Mouse (Mus musculus) thymus, postnatal 0 days (tissue): ENCODE data around the gene Otc. TPM values are rescaled to one million over a fixed set of nuclear protein-coding genes. Genes with fewer than 3 reads are reported as not detected.

Experiments used
- DNase-seq: peaks from one replicate; pipeline ENCODE4 v3.0.0-alpha.2; 2015; ENCODE audit warnings: low spot score
- polyA plus RNA-seq: library from polyadenylated mRNA; unstranded; fragments of >200 nt; fragmentation: Nextera tagmentation; extraction: Ambion mirVana; gene quantifications from 2 replicates; pipeline ENCODE4 v1.2.1, GENCODE M21; 2015

Otc gene
- polyA plus RNA-seq: not detected in 2 replicates

GRCm38 (mm10) chrX:10251852-10252504 lies at the start of gene Otc:
TSS of gene Otc (plus strand) at chrX:10252305.
- DNase-seq: no peak

GRCm38 (mm10) chrX:10205937-10206336 lies 46.2 kb upstream of the Otc start:
- DNase-seq: no peak

- peak; percentile 55 for DNase-seq
Measured at GRCm38 (mm10) chrX:10215972-10216371, 36.1 kb upstream of the Otc start.

GRCm38 (mm10) chrX:10216410-10216949 lies 35.6 kb upstream of the Otc start, which contains the start of gene Rpgr:
TSS of gene Rpgr (minus strand) at chrX:10216920.
- DNase-seq: peak; percentile 91

- DNase-seq: no peak
Measured at GRCm38 (mm10) chrX:10219281-10219680, 32.8 kb upstream of the Otc start.

DNA sequence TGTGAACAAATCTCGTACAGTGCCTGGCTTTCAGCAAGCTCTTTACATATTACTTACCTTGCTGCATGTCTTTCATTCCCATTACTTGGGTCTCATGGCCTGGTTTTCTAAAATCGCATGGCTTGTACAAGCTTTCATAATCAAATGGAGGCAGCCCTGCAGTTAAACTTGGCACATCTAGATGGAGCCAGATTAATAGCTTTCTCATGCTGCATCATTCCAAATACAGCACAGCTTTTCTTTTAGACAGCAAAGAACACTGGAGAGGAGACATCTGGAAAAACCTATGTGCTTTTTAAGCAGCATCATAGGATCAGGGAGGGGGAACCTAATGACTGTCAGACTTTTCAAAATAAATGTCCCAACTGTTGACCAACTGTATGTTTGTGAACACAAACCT lies 19.1 kb upstream of the Otc start:
- DNase-seq: no peak

DNA sequence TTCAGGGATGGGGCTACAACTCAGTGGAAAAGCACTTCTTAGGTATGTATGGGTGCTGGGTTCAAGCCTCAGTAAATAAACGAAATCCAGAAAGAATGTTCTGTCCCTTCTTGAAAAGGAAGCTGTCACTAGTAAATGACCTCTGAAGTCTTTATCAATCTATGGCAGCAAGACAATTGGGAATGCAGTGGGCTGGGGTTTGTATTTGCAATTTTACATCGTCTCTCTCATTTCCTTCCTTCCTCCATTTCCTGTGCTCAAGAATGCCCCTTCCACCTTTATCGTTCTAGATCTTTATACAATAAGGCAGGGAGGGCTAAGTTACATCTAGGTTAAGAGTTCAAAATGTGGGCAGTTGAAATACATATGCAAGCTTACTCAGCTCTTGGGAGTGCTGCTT lies 17.5 kb upstream of the Otc start:
- no peak for DNase-seq

DNA sequence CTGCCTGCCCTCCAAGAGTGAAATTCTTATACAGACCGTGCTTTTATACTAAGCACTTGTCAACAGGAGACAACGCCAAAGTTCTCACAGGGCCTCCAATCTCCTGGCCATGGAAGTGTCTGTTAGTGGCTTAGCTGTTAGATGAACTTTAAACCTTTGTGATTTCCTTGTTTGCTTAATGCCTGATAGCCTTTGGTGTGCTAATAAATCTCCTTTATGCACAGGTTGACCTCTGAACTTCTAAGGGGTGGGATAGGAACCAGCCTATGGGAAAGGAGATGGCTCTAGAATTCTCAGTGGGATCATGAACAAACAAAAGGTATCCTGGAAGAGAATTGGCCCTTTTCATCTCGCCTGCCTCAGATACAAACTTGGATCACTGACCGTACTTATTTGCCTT lies 12.6 kb upstream of the Otc start:
- no peak for DNase-seq

GRCm38 (mm10) chrX:10243916-10244315 lies 8.2 kb upstream of the Otc start:
- DNase-seq: no peak

DNA sequence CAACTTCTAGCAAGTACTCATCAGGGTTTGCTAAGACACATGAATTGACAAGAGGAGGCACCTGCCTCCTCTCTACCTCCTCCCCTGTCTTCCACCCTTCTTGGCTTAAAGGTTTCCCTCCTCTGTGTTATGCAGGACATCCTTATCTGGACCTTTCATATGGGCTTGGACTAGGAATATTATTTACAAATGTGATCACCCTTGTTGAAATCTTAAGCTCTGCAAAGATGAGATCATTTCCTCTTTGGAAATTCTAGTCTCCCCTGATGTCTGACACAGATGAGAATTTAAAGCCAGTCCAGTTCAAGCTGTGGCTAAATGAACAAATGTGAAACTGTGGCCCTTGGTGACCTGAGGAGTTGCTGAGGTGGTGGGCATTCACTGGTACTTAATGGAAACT lies 748 bp upstream of the Otc start:
- no peak for DNase-seq

GRCm38 (mm10) chrX:10257774-10258173 lies 5.7 kb downstream of the Otc start:
- no peak for DNase-seq

- no peak for DNase-seq
Measured at GRCm38 (mm10) chrX:10258260-10258659, 6.2 kb downstream of the Otc start.

- DNase-seq: no peak
Measured at GRCm38 (mm10) chrX:10268308-10268707, 16.2 kb downstream of the Otc start.

GRCm38 (mm10) chrX:10268761-10269437 lies 16.8 kb downstream of the Otc start:
- DNase-seq: no peak

DNA sequence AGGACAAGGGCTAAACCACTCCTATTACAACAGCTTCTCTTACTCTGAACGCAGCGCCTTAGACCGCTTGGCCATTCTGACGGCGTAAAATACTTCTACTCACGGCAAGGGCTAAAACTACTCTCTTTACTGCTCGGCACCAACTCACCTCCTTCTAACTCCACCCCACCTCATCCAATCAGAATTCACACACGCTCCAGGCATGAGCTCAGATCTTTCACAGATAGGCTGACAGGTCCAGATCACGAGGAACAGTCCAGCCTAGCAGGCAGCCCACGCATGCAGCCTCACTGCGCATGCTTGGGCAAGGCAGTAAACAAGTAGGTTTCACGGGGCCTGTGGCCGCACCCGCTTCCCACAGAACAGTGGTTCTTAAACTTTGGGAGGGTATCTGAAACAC lies 45.2 kb downstream of the Otc start:
- DNase-seq: no peak

- DNase-seq: no peak
Measured at GRCm38 (mm10) chrX:10318176-10318575, 66.1 kb downstream of the Otc start.

- DNase-seq: no peak
Measured at GRCm38 (mm10) chrX:10330246-10330645, 78.1 kb downstream of the Otc start.

- DNase-seq: no peak
Measured at GRCm38 (mm10) chrX:10331749-10332148, 79.6 kb downstream of the Otc start.

DNA sequence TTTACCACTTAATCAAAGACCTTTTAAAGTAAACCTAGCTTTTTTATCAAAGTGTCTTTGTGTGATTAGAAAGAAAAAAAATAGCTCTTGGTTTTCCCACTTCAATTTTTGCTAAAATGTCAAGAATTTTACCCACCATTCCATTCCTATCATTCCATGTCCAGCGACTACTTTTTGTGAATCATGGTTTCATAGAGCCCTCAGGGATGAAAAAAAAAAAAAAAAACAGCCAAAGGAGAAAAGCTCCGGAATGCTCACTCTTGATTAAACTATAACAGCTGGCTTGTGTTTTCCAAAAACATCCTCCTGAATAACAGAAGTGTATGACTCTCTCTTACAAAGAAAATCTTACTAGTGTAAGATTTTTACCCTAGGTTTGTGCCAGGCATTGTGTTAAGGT lies 84.7 kb downstream of the Otc start:
- no peak for DNase-seq

DNA sequence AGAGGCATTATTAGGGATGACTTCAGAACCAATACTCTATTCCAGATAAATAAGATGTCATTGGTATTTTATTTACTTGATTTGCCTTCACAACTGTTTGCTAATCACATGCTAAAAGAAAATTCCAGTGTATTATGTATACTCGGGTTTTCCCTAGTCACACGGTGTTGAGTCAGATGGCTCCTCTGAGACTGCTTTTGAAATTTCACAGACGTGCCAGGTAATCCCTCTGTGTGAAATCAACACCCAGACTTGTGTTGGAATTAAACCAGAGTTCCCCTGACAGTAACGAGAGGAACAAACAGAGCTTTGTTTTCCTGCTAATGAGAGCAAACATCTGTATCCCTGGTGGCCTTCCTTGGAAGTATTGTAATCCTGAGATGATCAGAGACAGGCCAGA lies 103.8 kb downstream of the Otc start:
- DNase-seq: no peak
